Mouse (Mus musculus) G1E (cell line): ENCODE results near the gene Carmil1.

Experiments
- CTCF ChIP-seq: IDR thresholded peaks from 2 replicates; pipeline ENCODE4 v1.5.1; 2012; ENCODE audit warnings: low read depth, low read length, inconsistent platforms, mixed read lengths
- POLR2AphosphoS5 ChIP-seq: IDR thresholded peaks from 2 replicates; pipeline ENCODE4 v1.6.1; 2012; ENCODE audit warnings: low read depth, low read length, inconsistent platforms; ENCODE audit not compliant: insufficient replicate concordance
- TAL1 ChIP-seq: conservative IDR thresholded peaks from 2 replicates; pipeline ENCODE4 v1.6.1; 2012; ENCODE audit warnings: low read depth, low read length, inconsistent platforms, mixed read lengths

- TF ChIP-seq CTCF (no peak), POLR2AphosphoS5 (no peak), TAL1 (no peak)
These were observed 97.7 kb downstream of the Carmil1 start for GRCm38 (mm10) chr13:24182878-24183277.
